Mouse (Mus musculus): ENCODE measurements at regions not wholly inside any gene's neighbourhood (a gene's known extent, or its start where the extent isn't known, plus 50 kb on each side); places are given as distances from the start of the nearest gene placed in this dataset.

DNA sequence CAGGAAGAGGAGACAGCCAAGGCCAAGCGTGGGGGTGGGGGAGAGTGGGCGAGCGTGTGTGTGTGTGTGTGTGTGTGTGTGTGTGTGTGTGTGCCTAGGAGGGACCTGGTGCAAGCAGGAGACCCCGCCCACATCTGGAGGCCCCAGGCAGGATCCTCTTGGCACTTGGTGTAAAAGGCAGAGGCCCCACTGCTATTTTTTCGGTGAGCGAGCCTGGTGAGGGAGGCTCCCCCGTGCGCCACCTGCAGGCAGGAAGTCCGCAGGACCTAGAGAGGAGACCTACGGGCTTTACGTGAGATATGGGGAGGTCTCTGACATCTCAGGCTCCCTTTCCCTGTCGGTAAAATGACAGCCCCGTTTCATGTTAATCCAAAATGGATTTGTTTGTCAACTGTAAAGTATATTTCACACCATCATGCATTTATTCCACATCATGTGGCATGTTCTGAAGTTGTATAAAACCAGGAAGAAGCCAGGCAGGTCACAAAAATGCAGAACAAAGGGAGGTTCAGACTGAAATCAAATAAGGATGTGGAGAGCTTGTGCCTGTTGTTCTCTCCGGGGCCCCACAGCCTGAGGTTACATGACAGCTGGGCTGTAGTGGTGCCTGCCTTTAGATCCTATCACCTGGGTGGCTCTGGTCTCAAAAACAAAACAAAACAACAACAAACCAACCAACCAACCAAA lies 89.3 kb upstream of the Tmpo start:
- no peak for TF ChIP-seq EP300 (IDR thresholded peaks at IDR 0.05; ENCODE audit: low read depth in 1 of 2, low read length in 2 of 2)
- peak; percentile 74 to 94 (median 89) for TF ChIP-seq CTCF (IDR thresholded peaks at IDR 0.05 in 2 of 3, conservative IDR thresholded peaks at IDR 0.05 in 1 of 3; ENCODE audit: control insufficient read depth in 1 of 3, insufficient read depth in 1 of 3, low read depth in 2 of 3, low read length in 3 of 3, poor library complexity in 1 of 3, severe bottlenecking in 1 of 3)
- TF ChIP-seq POLR2A (IDR thresholded peaks at IDR 0.05; ENCODE audit: control insufficient read depth in 1 of 2, insufficient read depth in 1 of 2, low read depth in 1 of 2, low read length in 2 of 2, poor library complexity in 1 of 2) = no peak; a peak in 1 of 4 replicates
- TF ChIP-seq ZNF384 (IDR thresholded peaks at IDR 0.05; ENCODE audit: low read depth, low read length) = 0 out of 2 replicates have a peak, but pooled peaks have one; percentile 19
- no peak for TF ChIP-seq MAFK (IDR thresholded peaks at IDR 0.05; ENCODE audit: borderline replicate concordance, low read depth, low read length)
- TF ChIP-seq USF1 (IDR thresholded peaks at IDR 0.05; ENCODE audit: low read depth, low read length) = no peak
